Mouse (Mus musculus): ENCODE measurements around the gene Mrpl12. TPM values are rescaled to one million over a fixed set of nuclear protein-coding genes. Genes with fewer than 3 reads are reported as not detected.
A peak's percentile ranks its signal among the peaks of the same experiment; 100 is the strongest.

Gene Mrpl12
- total RNA-seq, 2 experiments from 2014 or later = 74.4 to 74.5 TPM

DNA sequence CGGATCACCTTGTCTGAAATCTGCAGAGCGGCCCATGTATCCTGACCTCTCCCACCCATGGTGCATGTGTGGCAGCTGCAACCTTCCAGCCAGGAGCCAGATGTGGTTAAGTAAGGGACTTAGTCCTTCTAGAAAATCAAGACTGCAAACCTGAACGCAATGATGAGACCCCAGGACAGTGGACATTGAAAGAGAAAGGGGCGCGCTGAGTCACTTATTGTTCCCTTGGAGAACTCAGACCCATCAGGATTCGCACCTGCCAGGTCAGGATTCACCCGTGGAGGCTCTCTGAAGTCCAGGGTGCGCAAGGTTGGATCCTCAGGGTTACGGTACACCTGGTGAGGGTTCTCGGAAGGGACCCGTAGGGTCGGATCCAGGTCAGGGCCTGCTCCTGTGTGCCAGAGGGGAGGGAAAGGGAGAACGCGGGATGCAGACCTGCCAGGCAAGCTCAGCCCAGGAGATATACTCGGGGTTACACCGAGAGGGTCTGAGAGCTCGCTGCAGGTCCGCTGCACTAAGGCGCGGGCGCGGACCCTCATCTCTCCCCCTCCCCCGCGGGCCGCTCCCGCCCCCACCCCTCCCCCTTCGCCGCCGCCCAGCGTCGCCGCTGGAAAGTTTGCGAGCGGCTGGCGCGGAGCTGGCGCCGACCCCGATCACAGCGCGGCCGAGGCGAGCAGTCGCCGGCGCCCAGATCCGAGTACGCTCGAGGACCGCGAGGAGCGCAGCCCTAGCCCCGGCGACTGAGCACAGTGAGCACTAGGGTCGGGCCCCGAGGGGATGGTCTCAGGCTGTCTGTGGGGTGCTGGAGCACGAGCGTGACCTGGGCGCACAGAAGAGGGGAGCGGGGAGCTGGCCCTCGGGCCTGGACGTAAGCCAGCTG is 45.9 kb downstream of the Mrpl12 start, which contains the start of gene Gcgr:
TSS of gene Gcgr (plus strand) at position 615 of the 880 bp plus-strand sequence.
- no peak for DNase-seq
- intact Hi-C loops (cut with DNase I) = no loop called here

DNA sequence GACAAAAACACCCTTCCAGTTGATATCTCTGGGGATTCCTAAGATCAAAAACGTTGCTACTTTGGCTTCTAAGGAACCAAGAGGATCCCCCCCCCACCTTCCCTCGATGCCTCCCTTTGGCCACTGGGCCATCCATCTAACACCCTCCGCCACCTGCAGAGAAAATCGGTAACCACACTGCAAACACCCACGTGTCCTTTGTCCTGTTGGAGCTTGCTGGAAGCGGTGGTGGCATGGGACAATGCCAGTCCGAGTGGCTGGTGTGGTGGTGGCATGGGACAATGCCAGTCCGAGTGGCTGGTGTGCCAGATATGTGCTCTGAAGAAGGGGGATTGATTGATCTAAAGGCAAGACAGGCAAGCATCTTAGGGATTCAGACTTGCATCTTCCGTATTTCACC is 47.2 kb downstream of the Mrpl12 start:
- intact Hi-C loops (cut with DNase I) = no loop called here
- no peak for DNase-seq

DNA sequence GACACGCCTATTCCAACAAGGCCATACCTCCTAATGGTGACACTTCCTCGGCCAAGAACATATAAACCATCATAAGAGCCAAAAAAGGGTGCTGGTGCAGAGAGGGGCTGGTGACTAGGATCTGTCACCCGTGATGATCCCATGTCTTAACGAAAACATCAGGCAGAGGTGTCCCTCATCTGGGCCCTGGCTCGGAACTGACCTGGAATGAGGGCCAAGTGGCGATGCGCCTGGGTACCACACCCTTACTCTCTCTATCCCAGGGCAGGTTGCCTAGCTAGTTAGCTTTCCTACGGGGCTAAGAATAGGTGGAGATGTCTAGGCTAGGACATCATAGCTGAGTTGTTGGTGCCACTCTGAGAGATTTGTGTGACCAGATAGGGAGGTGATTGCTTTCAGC is 49.7 kb downstream of the Mrpl12 start:
- intact Hi-C loops (cut with DNase I) = no loop called here
- no peak for DNase-seq

DNA sequence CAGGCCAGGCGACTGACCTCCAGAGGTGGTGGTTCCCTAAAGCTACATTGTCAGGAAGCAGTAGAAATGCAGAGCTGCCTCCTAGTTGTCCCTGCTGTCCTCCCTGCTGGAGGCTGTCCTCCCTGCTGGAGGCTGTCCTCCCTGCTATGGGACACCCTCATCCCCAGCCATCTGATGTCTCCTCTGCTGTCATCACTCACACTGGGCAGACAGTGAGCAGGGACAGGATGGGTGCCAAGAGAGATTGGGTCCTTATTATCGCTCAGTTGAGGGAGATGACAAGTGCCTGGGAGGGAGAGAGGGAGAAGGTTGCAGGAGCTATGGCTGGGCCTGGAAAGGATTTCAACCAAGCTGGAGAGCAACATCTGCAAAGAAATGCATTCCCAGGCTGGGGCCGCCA is 50.7 kb downstream of the Mrpl12 start:
- intact Hi-C loops (cut with DNase I) = no loop called here
- no peak for DNase-seq

DNA sequence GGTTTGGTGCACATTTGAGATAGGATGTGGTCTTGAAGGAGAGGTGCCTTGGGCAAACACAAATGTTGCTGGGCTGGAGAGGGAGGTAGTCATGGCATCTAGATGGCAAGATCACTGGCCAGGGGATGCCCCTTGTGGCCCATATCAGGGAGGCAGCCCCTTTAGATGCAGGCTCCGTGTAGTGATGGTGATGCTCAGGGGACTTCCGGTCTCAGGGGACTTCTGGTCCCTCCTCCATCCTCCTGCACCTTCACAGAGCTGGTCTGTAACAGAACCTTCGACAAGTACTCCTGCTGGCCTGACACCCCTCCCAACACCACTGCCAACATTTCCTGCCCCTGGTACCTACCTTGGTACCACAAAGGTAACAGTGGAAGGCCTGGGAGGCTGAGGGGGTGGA is 51.4 kb downstream of the Mrpl12 start:
- no peak for DNase-seq
- intact Hi-C loops (cut with DNase I) = no loop called here

DNA sequence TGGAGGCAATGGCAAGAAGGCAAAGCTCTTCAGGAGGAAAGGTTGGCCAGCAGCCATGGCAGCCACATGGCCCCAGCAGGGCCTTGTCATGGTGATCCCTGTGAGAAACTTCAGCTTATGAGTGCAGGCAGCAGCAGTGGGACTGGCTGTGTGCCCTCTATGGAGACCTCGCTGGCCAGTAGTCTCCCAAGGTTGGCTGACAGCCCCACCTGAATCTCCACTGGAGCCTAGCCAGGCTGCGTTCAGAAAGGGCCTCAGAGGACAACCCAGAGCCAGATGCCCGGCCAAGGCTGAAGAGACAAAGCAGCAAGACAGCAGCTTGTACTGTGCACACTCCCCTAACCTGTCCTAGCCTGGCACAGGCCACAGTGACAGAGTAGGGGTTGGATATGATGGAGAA is 54.1 kb downstream of the Mrpl12 start:
- peak; percentile 95 for DNase-seq
- intact Hi-C loops (cut with DNase I) = no loop called here

Other genes starting within 250 kb of the Mrpl12 start
- 1,000 to 10,000 TPM; 3,514 to 3,537 TPM for gene Actg1, start 136.1 kb upstream of the Mrpl12 start, total RNA-seq (2021)
- under 1 TPM; 0.42 to 0.44 TPM for gene Fscn2, start 123.1 kb upstream of the Mrpl12 start, total RNA-seq (2021)
- 100 to 1,000 TPM in 1 of 2 experiments, 10 to 100 TPM in 1; 94.5 to 100 TPM for gene Faap100, start 105.8 kb upstream of the Mrpl12 start, total RNA-seq (2021)
- 10 to 100 TPM; 63.8 to 66.2 TPM for gene Nploc4, start 46.9 kb upstream of the Mrpl12 start, total RNA-seq (2021)
- gene Tspan10, start 42.0 kb upstream of the Mrpl12 start, total RNA-seq (2021) = 10 to 100 TPM in 1 of 2 experiments, under 1 TPM in 1; 0.77 to 13.3 TPM
- gene Pde6g, start 31.1 kb upstream of the Mrpl12 start, total RNA-seq (2021) = under 1 TPM; 0.22 to 0.32 TPM
- 1 to 10 TPM; 7.9 to 9.6 TPM for gene Oxld1, start 26.5 kb upstream of the Mrpl12 start, total RNA-seq (2021)
- 10 to 100 TPM; 21.2 to 24.6 TPM for gene Ccdc137, start 26.5 kb upstream of the Mrpl12 start, total RNA-seq (2021)
- gene Arl16, start 17.0 kb upstream of the Mrpl12 start, total RNA-seq (2021) = 10 to 100 TPM; 43.9 to 46.0 TPM
- 10 to 100 TPM; 27.2 to 27.6 TPM for gene Slc25a10, start 7.2 kb downstream of the Mrpl12 start, total RNA-seq (2021)
- gene Gcgr, start 46.1 kb downstream of the Mrpl12 start, total RNA-seq (2021) = under 1 TPM in 1 of 2 experiments, not detected in 1; 0.18 TPM
- 100 to 1,000 TPM; 105 to 113 TPM for gene Mcrip1, start 65.1 kb downstream of the Mrpl12 start, total RNA-seq (2021)
- not detected for gene Ppp1r27, start 66.5 kb downstream of the Mrpl12 start, total RNA-seq (2021)
- gene P4hb, start 88.6 kb downstream of the Mrpl12 start, total RNA-seq (2021) = 100 to 1,000 TPM; 187 to 203 TPM
- gene Arhgdia, start 97.0 kb downstream of the Mrpl12 start, total RNA-seq (2021) = 100 to 1,000 TPM; 351 to 368 TPM
- 100 to 1,000 TPM; 111 to 113 TPM for gene Alyref, start 113.8 kb downstream of the Mrpl12 start, total RNA-seq (2021)
- 100 to 1,000 TPM; 113 to 115 TPM for gene Anapc11, start 113.8 kb downstream of the Mrpl12 start, total RNA-seq (2021)
- 1 to 10 TPM in 1 of 2 experiments, not detected in 1; 1.4 TPM for gene Npb, start 123.9 kb downstream of the Mrpl12 start, total RNA-seq (2021)
- 100 to 1,000 TPM; 144 to 168 TPM for gene Pcyt2, start 133.3 kb downstream of the Mrpl12 start, total RNA-seq (2021)
- 10 to 100 TPM; 37.5 to 38.0 TPM for gene Sirt7, start 140.6 kb downstream of the Mrpl12 start, total RNA-seq (2021)
- gene Mafg, start 149.0 kb downstream of the Mrpl12 start, total RNA-seq (2021) = 10 to 100 TPM; 83.3 to 85.8 TPM
- 1 to 10 TPM; 6.1 to 8.3 TPM for gene Pycr1, start 159.2 kb downstream of the Mrpl12 start, total RNA-seq (2021)
- gene Myadml2, start 163.5 kb downstream of the Mrpl12 start, total RNA-seq (2021) = 1 to 10 TPM; 1.0 to 2.9 TPM
- gene Notum, start 176.6 kb downstream of the Mrpl12 start, total RNA-seq (2021) = 1 to 10 TPM; 4.7 to 7.8 TPM
- 10 to 100 TPM; 79.1 TPM for gene Aspscr1, start 188.4 kb downstream of the Mrpl12 start, total RNA-seq (2021)
- gene Cenpx, start 229.1 kb downstream of the Mrpl12 start, total RNA-seq (2021) = 10 to 100 TPM; 31.2 to 35.1 TPM
- 10 to 100 TPM; 76.4 to 78.9 TPM for gene Lrrc45, start 229.3 kb downstream of the Mrpl12 start, total RNA-seq (2021)
- gene Rac3, start 236.9 kb downstream of the Mrpl12 start, total RNA-seq (2021) = 100 to 1,000 TPM; 505 to 551 TPM
- gene Dcxr, start 242.7 kb downstream of the Mrpl12 start, total RNA-seq (2021) = 1 to 10 TPM; 2.5 to 3.2 TPM
- 1 to 10 TPM; 2.9 to 3.0 TPM for gene Cbr2, start 247.5 kb downstream of the Mrpl12 start, total RNA-seq (2021)